Mouse (Mus musculus) liver, postnatal 0 days (tissue): ENCODE data around the gene Ubqln5.

Source experiments
- CTCF ChIP-seq: sonication (generic); IDR thresholded peaks from 2 replicates; pipeline ENCODE4 v1.5.1; 2016; ENCODE audit warnings: antibody characterized with exemption, low read depth
- EP300 ChIP-seq: IDR thresholded peaks from 2 replicates; pipeline ENCODE4 v1.6.1; 2016; ENCODE audit warnings: antibody characterized with exemption, low read depth, mild to moderate bottlenecking

- TF ChIP-seq CTCF = no peak
- no peak for TF ChIP-seq EP300
Measured at GRCm38 (mm10) chr7:104178422-104179054, 48.9 kb upstream of the Ubqln5 start.
